Mouse (Mus musculus): ENCODE measurements at regions not wholly inside any gene's neighbourhood (a gene's known extent, or its start where the extent isn't known, plus 50 kb on each side); places are given as distances from the start of the nearest gene placed in this dataset.

DNA sequence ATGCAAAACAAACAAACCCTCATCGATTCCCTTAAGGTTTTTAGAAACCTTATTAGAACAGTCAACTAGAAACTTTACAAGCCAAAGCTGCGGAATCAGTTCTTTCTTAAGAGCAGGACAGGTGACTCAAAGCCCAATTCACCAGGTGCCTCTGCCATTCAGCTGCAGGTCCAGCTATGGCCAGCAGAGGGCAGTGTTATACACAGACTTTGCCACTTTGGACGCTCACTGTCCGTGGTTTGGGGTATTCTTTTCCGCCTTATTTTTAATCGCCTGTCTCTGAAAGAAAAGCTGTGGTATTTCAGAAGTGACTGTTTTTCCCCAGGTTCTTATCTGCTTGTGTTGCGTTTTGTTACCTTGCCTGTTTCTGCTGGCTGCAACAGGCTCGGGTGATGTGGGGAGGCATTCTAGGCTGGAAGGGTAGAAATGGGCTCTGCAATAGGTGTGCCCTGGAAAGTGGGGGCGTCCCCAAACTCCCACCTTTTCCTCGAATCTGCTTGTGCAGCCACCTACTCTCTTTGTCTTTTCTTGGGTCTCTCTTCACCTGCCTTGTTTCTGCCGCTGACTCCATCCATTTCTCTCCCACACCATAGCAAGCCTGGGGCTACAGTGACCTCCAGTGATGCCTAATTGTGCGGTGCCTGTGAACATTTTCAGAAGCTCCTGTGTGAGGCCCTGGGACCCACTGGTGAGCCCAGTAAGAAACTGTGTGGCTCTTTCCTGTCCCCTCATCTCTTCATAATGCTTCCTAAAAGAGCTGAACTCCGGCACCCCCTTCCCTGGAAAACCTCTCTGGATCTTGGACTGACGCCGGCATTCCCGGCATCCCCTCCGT, 142.4 kb downstream of the Mtx3 start:
- peak; percentile 75 for DNase-seq

DNA sequence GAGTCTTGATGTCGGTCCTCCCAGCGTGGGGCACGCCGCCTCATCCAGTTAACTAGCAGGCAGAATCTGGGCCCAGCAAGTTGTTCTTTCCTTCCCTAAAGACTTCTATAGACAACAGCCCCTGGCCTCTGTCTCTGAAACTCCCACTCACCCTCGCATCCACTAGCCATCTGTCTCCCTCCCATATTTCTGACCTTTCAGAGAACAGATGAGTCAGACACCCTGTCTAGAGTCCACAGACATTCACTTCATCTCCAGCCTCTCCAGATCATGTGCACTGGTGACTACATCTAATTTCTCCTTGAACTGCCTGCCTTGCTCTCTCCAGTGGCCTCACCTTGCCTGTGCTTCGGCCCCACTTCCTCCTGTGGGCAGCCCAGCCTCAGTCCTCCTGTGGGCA, 143.1 kb downstream of the Mtx3 start:
- DNase-seq, result no peak

DNA sequence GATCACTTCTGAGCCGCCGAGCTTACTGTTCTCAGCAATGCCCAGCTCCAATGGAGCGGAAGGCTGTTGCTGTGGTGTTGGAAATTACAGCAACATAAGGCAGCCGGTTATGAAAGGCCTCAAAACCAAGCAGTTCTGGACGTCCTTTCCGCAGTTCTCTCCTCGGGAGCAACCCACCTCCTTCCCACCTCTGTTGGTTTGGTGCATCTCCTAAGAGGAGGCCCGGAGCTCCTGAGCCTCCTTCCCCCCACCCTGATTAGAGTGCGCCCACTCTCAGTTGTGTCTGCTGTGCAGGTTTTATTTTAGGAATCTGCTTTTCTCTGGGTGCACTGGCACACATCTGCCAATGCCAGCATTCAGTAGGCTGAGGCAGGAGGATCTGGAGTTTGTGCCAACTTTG, 144.0 kb downstream of the Mtx3 start:
- no peak for DNase-seq

DNA sequence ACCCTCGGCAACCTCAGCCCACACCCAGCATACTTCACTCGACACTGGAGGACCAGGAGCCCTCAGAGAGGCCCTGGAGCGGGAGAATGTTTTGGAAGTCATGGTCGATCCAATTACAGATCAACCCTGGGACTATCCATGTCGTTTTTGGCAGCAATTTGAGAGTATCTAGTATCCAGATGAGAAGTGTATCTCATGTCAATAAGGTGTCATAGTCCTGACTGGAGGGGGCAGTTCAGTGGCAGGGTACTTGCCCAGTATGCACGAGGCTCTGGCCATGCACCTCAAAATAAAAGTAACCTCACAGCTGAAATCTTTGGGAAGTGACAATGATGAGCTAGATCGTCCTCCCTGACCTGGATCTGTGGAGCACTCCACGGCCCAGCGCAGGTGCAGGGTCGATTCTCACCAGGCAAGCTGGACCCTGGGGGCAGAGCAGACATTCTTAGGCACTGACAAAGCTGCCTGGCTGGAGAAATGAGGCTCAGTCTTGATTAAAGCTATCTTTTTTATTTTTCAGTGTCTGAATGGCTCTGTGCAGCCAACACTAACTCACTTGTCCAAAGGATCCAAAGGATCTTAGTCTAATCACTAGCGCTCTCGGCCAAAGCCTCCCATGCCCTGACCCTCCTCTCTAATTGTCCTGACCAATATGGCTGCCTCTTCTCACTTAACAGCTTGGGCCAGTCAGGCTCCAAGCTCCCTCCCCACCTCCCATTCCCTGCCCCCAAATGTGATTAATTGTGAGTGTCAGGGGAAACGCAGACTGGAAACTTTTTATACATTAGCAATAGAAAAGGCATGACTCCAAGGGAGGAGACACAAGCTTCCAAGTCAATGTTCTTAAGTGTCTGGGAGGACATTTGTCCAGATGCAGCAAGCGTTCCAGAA, 146.0 kb downstream of the Mtx3 start:
- no peak for DNase-seq

All from thymus, postnatal 14 days (tissue).